Mouse (Mus musculus): Measurements from ENCODE around the gene Ccne1. TPM values are rescaled to one million over a fixed set of nuclear protein-coding genes. Genes with fewer than 3 reads are reported as not detected.
A peak's percentile ranks its signal among the peaks of the same experiment; 100 is the strongest.
"Not testable (repeated sequence)": the region's sequence is repeated elsewhere in the genome, so short reads cannot be mapped to it uniquely, and the experiment has no call there.

Gene Ccne1
- total RNA-seq (2021), result 10 to 100 TPM in 1 of 2 experiments, 1 to 10 TPM in 1; 9.4 to 11.4 TPM
- long read RNA-seq, transcript Ccne1-201 (12 exons, 2,000 nt), result major isoform, 17 of 18 reads
- long read RNA-seq, partial matches to known transcripts, result 0 of 18 reads
- long read RNA-seq, other reads (novel, unspliced or antisense), result 1 of 18 reads

- peak; percentile 99 to 100 for DNase-seq (ENCODE audit: low spot score in 2 of 2)
Measured at GRCm38 (mm10) chr7:38107371-38108259, at the start of gene Ccne1. Ccne1 (minus strand) TSS chr7:38107534.

GRCm38 (mm10) chr7:38155829-38156228, 48.5 kb upstream of the Ccne1 start:
- no peak for DNase-seq (ENCODE audit: low spot score in 2 of 2)

- no peak for DNase-seq (ENCODE audit: low spot score in 2 of 2)
Measured at GRCm38 (mm10) chr7:38152571-38152970, 45.2 kb upstream of the Ccne1 start.

GRCm38 (mm10) chr7:38151706-38152312, 44.5 kb upstream of the Ccne1 start:
- no peak for DNase-seq (ENCODE audit: low spot score in 2 of 2)

GRCm38 (mm10) chr7:38147477-38147876, 40.1 kb upstream of the Ccne1 start:
- DNase-seq (ENCODE audit: low spot score in 2 of 2), result no peak

GRCm38 (mm10) chr7:38141747-38142545, 34.6 kb upstream of the Ccne1 start:
- DNase-seq (ENCODE audit: low spot score in 2 of 2), result peak; percentile 89 to 92

- peak in 1 of 2 experiments; percentile 37 for DNase-seq (ENCODE audit: low spot score in 2 of 2)
Measured at GRCm38 (mm10) chr7:38140324-38140723, 33.0 kb upstream of the Ccne1 start.

GRCm38 (mm10) chr7:38134471-38134870, 27.1 kb upstream of the Ccne1 start:
- DNase-seq (ENCODE audit: low spot score in 2 of 2), result no peak

GRCm38 (mm10) chr7:38131186-38131585, 23.9 kb upstream of the Ccne1 start:
- peak; percentile 51 to 57 for DNase-seq (ENCODE audit: low spot score in 2 of 2)

- DNase-seq (ENCODE audit: low spot score in 2 of 2), result no peak
Measured at GRCm38 (mm10) chr7:38129986-38130729, 22.8 kb upstream of the Ccne1 start.

GRCm38 (mm10) chr7:38129491-38129890, 22.2 kb upstream of the Ccne1 start:
- no peak for DNase-seq (ENCODE audit: low spot score in 2 of 2)

GRCm38 (mm10) chr7:38128256-38128655, 20.9 kb upstream of the Ccne1 start:
- not testable (repeated sequence) for DNase-seq (ENCODE audit: low spot score in 2 of 2)

GRCm38 (mm10) chr7:38125565-38126159, 18.3 kb upstream of the Ccne1 start:
- DNase-seq (ENCODE audit: low spot score in 2 of 2), result peak; percentile 31 to 36

GRCm38 (mm10) chr7:38124164-38124563, 16.8 kb upstream of the Ccne1 start:
- DNase-seq (ENCODE audit: low spot score in 2 of 2), result not testable (repeated sequence)

- DNase-seq (ENCODE audit: low spot score in 2 of 2), result no peak
Measured at GRCm38 (mm10) chr7:38118594-38118993, 11.3 kb upstream of the Ccne1 start.

- DNase-seq (ENCODE audit: low spot score in 2 of 2), result no peak
Measured at GRCm38 (mm10) chr7:38112451-38112850, 5.1 kb upstream of the Ccne1 start.

GRCm38 (mm10) chr7:38111996-38112395, 4.7 kb upstream of the Ccne1 start:
- peak; percentile 42 to 49 for DNase-seq (ENCODE audit: low spot score in 2 of 2)

- peak in 1 of 2 experiments; percentile 27 for DNase-seq (ENCODE audit: low spot score in 2 of 2)
Measured at GRCm38 (mm10) chr7:38108260-38108632, 912 bp upstream of the Ccne1 start.

- DNase-seq (ENCODE audit: low spot score in 2 of 2), result peak; percentile 22 to 51
Measured at GRCm38 (mm10) chr7:38106711-38107311, 523 bp downstream of the Ccne1 start.

- DNase-seq (ENCODE audit: low spot score in 2 of 2), result no peak
Measured at GRCm38 (mm10) chr7:38105379-38105778, 2.0 kb downstream of the Ccne1 start.
